Mouse (Mus musculus): ENCODE results near the gene Cox7a1. TPM values are rescaled to one million over a fixed set of nuclear protein-coding genes. Genes with fewer than 3 reads are reported as not detected.
A peak's percentile ranks its signal among the peaks of the same experiment; 100 is the strongest.

Gene Cox7a1
- polyA plus RNA-seq, 1 experiment: 32.0 TPM

DNA sequence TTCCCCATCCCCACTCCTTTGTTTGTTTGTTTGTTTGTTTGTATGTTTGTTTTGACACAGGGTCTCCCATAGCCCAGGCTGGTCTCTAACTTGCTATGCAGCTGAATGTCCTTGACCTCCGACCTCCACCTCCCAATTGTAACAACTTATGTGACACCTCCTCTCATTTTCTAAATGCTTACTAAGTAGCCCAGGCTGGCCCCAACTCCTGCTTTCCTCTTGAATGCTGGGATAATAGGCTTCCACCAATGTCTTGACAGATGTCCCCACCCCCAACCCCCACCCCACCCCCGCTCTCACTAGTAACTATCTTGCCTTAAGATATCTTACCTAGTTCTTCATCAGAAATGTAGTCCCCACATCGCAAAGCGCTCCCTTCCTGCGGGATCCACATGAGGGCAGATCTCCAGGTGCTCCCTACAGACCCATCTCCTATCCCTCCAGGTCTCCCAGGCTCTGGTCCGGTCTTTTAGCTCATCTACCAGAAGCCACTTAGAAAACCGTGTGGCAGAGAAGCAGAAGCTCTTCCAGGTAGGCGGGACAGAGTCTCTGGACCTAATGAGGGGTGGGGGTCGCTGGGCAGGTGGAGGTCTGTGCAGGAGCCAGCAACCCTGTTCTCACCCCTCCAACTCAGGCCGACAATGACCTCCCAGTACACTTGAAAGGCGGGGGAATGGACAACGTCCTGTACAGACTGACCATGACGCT is 851 bp downstream of the Cox7a1 start:
- DNase-seq: no peak
- H3K4me3 ChIP-seq (replicated peaks; ENCODE audit: insufficient read depth, low read depth, low read length): no peak overlapping the region
- H3K27ac ChIP-seq (ENCODE audit: insufficient read depth, low read length): peak overlapping the region; percentile 24; the same call in 1 of the 2 replicates
- WGBS: 72% methylated on average over 13 of the region's 13 CpGs
- H3K27me3 ChIP-seq (ENCODE audit: control insufficient read depth, insufficient read depth, low read length): no peaks in the 10 kb centered on the region
- H3K4me1 ChIP-seq (ENCODE audit: control insufficient read depth, insufficient read depth, low read length): peaks cover 30% of the 10 kb centered on the region
- TF ChIP-seq CTCF (IDR thresholded peaks at IDR 0.05; ENCODE audit: borderline replicate concordance, insufficient read depth, low read depth, low read length) (no peak), POLR2A (IDR thresholded peaks at IDR 0.05; ENCODE audit: borderline replicate concordance, insufficient read depth, low read length) (no peak)

DNA sequence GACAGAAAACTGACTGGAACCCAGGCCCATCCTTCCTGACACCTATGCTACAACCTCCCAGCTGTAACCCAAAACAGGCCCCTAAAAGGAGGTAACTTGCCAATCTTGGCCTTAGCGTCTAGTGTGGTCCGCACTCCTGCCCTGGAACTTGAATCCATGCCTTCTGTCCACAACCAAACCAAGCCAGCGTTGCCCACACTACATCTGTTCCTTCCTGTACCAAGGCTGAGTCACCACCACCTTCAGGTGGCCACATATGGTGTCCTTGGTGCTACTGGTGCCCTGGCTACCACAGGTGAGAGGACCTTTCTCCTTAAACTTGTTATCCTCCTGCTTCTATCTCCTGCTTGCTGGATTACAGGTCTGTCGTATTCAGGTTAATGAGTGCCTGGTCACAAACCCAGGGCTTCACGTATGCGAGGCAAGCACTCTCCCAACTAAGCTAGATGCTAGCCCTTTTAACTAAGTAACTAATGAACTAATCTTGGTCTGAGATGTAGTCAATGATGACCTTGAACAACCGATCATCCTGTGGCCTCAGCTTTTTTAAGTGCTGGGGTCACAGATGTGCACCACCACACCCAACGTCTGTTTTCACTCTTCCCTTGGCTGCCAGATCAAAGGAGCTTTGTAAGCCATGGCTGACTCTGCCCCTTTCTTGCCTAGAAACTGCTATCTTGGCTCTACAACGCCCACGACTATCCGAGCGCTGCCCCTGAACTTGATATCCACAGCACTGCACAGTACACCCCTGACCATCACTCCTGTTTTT is 4.6 kb downstream of the Cox7a1 start:
- 59% methylated on average over 12 of the region's 12 CpGs for WGBS
- no peak overlapping the region for H3K4me3 ChIP-seq (replicated peaks; ENCODE audit: insufficient read depth, low read depth, low read length)
- H3K27me3 ChIP-seq (ENCODE audit: control insufficient read depth, insufficient read depth, low read length): no peaks in the 10 kb centered on the region
- TF ChIP-seq POLR2A (IDR thresholded peaks at IDR 0.05; ENCODE audit: borderline replicate concordance, insufficient read depth, low read length): no peak
- TF ChIP-seq CTCF (IDR thresholded peaks at IDR 0.05; ENCODE audit: borderline replicate concordance, insufficient read depth, low read depth, low read length): no peak
- peak overlapping the region; percentile 42 for H3K27ac ChIP-seq (ENCODE audit: insufficient read depth, low read length)
- H3K4me1 ChIP-seq (ENCODE audit: control insufficient read depth, insufficient read depth, low read length): peaks cover 31% of the 10 kb centered on the region
- peak in 1 of 2 experiments; percentile 74 for DNase-seq

DNA sequence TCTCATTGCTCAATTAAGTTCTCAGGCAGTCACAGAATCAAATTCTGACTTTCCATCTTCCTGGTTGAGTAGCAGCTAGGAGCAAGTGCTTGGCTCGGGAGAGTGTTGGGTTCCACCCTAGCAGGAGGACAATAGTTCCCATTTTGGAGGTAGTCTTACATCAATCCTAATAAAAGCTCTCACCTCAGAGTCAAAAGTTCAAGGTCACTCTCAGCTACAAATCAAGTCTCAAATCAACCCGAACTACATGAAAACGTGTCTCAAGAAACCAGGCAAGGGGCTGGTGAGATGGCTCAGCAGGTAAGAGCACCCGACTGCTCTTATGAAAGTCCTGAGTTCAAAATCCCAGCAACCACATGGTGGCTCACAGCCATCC is 5.2 kb downstream of the Cox7a1 start:
- 83% methylated on average over 4 of the region's 4 CpGs for WGBS
- no peak for DNase-seq
- TF ChIP-seq POLR2A (IDR thresholded peaks at IDR 0.05; ENCODE audit: borderline replicate concordance, insufficient read depth, low read length): no peak

DNA sequence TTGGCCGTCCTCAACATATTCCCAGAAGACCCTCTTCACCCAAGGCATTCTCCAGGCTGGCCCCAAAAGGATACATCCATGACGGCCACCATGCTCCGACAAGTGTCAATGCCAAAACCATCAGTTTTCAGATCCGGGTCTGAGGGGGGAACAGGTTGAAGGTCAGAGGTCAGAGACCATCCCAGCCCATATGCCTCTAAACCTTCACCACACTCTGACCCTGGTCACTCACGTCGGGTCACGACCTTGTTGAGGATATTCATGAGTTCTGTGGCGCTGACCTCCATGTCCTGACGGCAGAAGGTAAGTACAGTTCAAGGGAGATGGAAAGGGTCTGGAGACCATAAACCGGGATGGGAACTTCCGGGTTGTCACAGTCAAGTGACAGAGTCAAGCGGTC is 8.1 kb downstream of the Cox7a1 start:
- H3K27me3 ChIP-seq (ENCODE audit: control insufficient read depth, insufficient read depth, low read length): no peaks in the 10 kb centered on the region
- no peak overlapping the region for H3K4me3 ChIP-seq (replicated peaks; ENCODE audit: insufficient read depth, low read depth, low read length)
- DNase-seq: no peak
- WGBS: 90% methylated on average over 12 of the region's 12 CpGs
- no peak overlapping the region for H3K27ac ChIP-seq (ENCODE audit: insufficient read depth, low read length)
- H3K4me1 ChIP-seq (ENCODE audit: control insufficient read depth, insufficient read depth, low read length): peaks cover 29% of the 10 kb centered on the region
- no peak for TF ChIP-seq CTCF (IDR thresholded peaks at IDR 0.05; ENCODE audit: borderline replicate concordance, insufficient read depth, low read depth, low read length)
- no peak for TF ChIP-seq POLR2A (IDR thresholded peaks at IDR 0.05; ENCODE audit: borderline replicate concordance, insufficient read depth, low read length)

More for the DNA sequence above, 5.2 kb downstream of the Cox7a1 start:
- Histone ChIP-seq H3K27ac (ENCODE audit: insufficient read depth, low read length) (peak overlapping the region; percentile 42), H3K27me3 (ENCODE audit: control insufficient read depth, insufficient read depth, low read length) (no peaks in the 10 kb centered on the region), H3K4me1 (ENCODE audit: control insufficient read depth, insufficient read depth, low read length) (peaks cover 28% of the 10 kb centered on the region), H3K4me3 (replicated peaks; ENCODE audit: insufficient read depth, low read depth, low read length) (no peak overlapping the region)

DNA sequence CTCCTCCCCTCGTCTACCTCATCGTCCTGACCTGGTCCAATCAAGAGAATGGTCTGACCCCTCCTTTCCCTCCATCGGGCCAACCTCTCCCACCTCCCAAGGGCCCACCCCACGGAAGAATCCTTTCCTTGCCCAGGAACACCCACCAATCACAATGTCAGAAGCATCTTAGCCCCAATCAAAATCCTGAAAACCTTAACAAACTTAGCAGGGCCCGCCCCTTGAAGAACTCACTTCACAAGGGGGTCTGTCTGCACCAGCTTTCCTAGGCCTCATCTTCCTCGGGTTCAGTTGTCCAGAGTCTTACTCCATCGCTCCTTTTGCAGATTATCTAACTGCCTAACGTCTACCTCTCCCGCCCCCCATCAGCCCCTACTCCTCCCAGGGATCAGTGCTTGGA is 9.1 kb downstream of the Cox7a1 start:
- no peaks in the 10 kb centered on the region for H3K27me3 ChIP-seq (ENCODE audit: control insufficient read depth, insufficient read depth, low read length)
- DNase-seq: no peak
- H3K27ac ChIP-seq (ENCODE audit: insufficient read depth, low read length): no peak overlapping the region
- H3K4me3 ChIP-seq (replicated peaks; ENCODE audit: insufficient read depth, low read depth, low read length): peak overlapping the region; percentile 14
- H3K4me1 ChIP-seq (ENCODE audit: control insufficient read depth, insufficient read depth, low read length): peaks cover 30% of the 10 kb centered on the region
- 28% methylated on average over 9 of the region's 9 CpGs for WGBS
- no peak for TF ChIP-seq POLR2A (IDR thresholded peaks at IDR 0.05; ENCODE audit: borderline replicate concordance, insufficient read depth, low read length)
- no peak for TF ChIP-seq CTCF (IDR thresholded peaks at IDR 0.05; ENCODE audit: borderline replicate concordance, insufficient read depth, low read depth, low read length)

DNA sequence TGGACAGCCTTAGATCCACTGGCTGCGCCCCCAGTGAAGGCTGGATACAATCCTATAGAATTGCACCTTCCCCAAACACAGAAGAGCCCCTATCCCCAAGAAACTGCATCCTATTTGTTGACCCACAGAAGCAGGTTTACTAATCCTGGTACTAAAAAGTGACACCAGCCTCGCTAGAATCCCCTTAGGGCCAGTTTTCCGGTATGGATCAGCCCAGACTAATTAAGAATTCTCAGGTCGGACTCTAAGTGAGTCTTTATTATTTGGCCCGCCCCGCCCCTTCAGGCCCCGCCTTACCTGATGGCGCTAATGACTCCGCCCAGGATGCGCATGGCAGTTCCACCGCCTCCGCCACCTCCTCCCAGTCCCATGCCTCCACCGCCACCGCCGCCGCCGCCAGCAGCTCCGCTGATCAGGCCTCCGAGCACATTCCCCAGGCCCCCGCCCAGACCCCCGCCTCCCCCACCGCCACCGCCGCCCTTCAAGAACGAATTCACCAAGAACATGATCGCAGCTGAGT is 9.7 kb downstream of the Cox7a1 start:
- TF ChIP-seq CTCF (IDR thresholded peaks at IDR 0.05; ENCODE audit: borderline replicate concordance, insufficient read depth, low read depth, low read length) (no peak), POLR2A (IDR thresholded peaks at IDR 0.05; ENCODE audit: borderline replicate concordance, insufficient read depth, low read length) (peak; percentile 51)
- WGBS: 3% methylated on average over 26 of the region's 26 CpGs
- Histone ChIP-seq H3K27ac (ENCODE audit: insufficient read depth, low read length) (no peak overlapping the region), H3K27me3 (ENCODE audit: control insufficient read depth, insufficient read depth, low read length) (no peaks in the 10 kb centered on the region), H3K4me3 (replicated peaks; ENCODE audit: insufficient read depth, low read depth, low read length) (peak overlapping the region; percentile 90), H3K4me1 (ENCODE audit: control insufficient read depth, insufficient read depth, low read length) (peaks cover 25% of the 10 kb centered on the region)
- DNase-seq: peak; percentile 89

DNA sequence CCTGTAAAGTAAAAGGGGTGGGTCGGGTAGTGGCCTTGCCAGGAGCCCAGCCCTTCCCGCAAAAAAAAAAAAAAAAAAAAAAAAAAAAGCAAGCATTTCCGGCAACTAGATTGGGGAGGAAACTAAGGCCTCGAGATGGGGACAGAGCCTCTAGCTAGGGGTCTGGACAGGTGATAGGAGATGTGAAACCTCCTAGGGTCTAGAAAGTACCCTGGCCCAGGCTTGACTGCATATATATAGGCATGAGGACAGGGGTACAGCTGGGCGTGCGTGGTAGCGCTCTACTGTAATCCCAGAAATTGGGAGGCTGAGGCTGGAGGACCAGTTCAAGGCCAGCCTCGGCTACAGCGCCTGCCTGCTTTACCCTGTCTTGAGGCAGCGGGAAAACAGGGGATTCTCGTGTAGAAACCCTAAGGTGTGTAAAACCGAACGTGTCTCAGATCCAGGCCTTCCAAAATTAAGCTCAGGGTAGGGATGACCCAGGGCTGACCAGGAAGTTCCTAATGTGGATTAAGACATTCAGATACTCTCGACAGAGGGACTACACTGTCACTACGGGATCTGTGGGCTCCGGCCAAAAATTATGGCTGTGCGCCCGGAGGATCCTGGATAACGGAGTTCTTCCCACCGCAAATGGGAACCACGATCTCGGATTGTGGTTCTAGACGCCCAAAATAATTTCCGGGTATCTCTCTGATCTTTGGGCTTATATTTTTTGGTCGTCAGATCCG is 10.3 kb downstream of the Cox7a1 start:
- peaks cover 20% of the 10 kb centered on the region for H3K4me1 ChIP-seq (ENCODE audit: control insufficient read depth, insufficient read depth, low read length)
- TF ChIP-seq CTCF (IDR thresholded peaks at IDR 0.05; ENCODE audit: borderline replicate concordance, insufficient read depth, low read depth, low read length) (no peak), POLR2A (IDR thresholded peaks at IDR 0.05; ENCODE audit: borderline replicate concordance, insufficient read depth, low read length) (no peak)
- peak overlapping the region; percentile 89 for H3K27ac ChIP-seq (ENCODE audit: insufficient read depth, low read length)
- peak; percentile 72 to 75 for DNase-seq
- no peaks in the 10 kb centered on the region for H3K27me3 ChIP-seq (ENCODE audit: control insufficient read depth, insufficient read depth, low read length)
- H3K4me3 ChIP-seq (replicated peaks; ENCODE audit: insufficient read depth, low read depth, low read length): peak overlapping the region; percentile 90
- WGBS: under 1% methylated on average over 26 of the region's 26 CpGs

Measured in cerebellum, adult 2 months (tissue).